Mouse (Mus musculus): ENCODE results near the gene Psg25. TPM values are rescaled to one million over a fixed set of nuclear protein-coding genes. Genes with fewer than 3 reads are reported as not detected.
"Not testable (repeated sequence)": the region's sequence is repeated elsewhere in the genome, so short reads cannot be mapped to it uniquely, and the experiment has no call there.

Gene Psg25
- not detected in 2 replicates for polyA plus RNA-seq (2014; fragmentation: Nextera tagmentation; extraction: Ambion mirVana)

GRCm38 (mm10) chr7:18532169-18532568 lies at the start of gene Psg25:
TSS of gene Psg25 (minus strand) at chr7:18532269.
- Histone ChIP-seq H3K27me3 (ENCODE audit: control insufficient read depth, insufficient read depth, low read length) (no peaks in the 10 kb centered on the region), H3K9ac (replicated peaks; ENCODE audit: low read length) (no peak within 1 kb of the TSS), H3K4me3 (replicated peaks; ENCODE audit: low read depth, low read length) (no peak within 1 kb of the TSS), H3K4me1 (ENCODE audit: control insufficient read depth, insufficient read depth, low read length) (no peaks in the 10 kb centered on the region), H3K27ac (replicated peaks; ENCODE audit: low read depth, low read length) (no peak within 1 kb of the TSS), H3K4me2 (ENCODE audit: low read length) (no peak within 1 kb of the TSS), H3K36me3 (ENCODE audit: control insufficient read depth, insufficient read depth, low read length) (no peaks in the 10 kb centered on the region), H3K9me3 (ENCODE audit: control insufficient read depth, low read length) (no peaks in the 10 kb centered on the region; the same call in 1 of the 2 replicates)
- WGBS = 90% methylated on average over 1 of the region's 1 CpGs
- no peak for DNase-seq
- ATAC-seq (ENCODE audit: low FRiP score, low TSS enrichment) = no peak

GRCm38 (mm10) chr7:18567205-18567604 lies 35.1 kb upstream of the Psg25 start, which contains the start of gene Psg27:
TSS of gene Psg27 (minus strand) at chr7:18567305.
- H3K9ac ChIP-seq (replicated peaks; ENCODE audit: low read length) = no peak within 1 kb of the TSS
- ATAC-seq (ENCODE audit: low FRiP score, low TSS enrichment) = no peak
- no peaks in the 10 kb centered on the region; the same call in 1 of the 2 replicates for H3K9me3 ChIP-seq (ENCODE audit: control insufficient read depth, low read length)
- H3K27ac ChIP-seq (replicated peaks; ENCODE audit: low read depth, low read length) = no peak within 1 kb of the TSS
- WGBS = 81% methylated on average over 3 of the region's 3 CpGs
- DNase-seq = no peak
- no peaks in the 10 kb centered on the region for H3K36me3 ChIP-seq (ENCODE audit: control insufficient read depth, insufficient read depth, low read length)
- H3K4me1 ChIP-seq (ENCODE audit: control insufficient read depth, insufficient read depth, low read length) = no peaks in the 10 kb centered on the region
- no peak within 1 kb of the TSS for H3K4me2 ChIP-seq (ENCODE audit: low read length)
- no peak within 1 kb of the TSS for H3K4me3 ChIP-seq (replicated peaks; ENCODE audit: low read depth, low read length)
- no peaks in the 10 kb centered on the region for H3K27me3 ChIP-seq (ENCODE audit: control insufficient read depth, insufficient read depth, low read length)

- Histone ChIP-seq H3K4me3 (replicated peaks; ENCODE audit: low read depth, low read length) (no peak overlapping the region), H3K27ac (replicated peaks; ENCODE audit: low read depth, low read length) (no peak overlapping the region), H3K4me2 (ENCODE audit: low read length) (no peak overlapping the region), H3K9me3 (ENCODE audit: control insufficient read depth, low read length) (no peaks in the 10 kb centered on the region), H3K36me3 (ENCODE audit: control insufficient read depth, insufficient read depth, low read length) (no peaks in the 10 kb centered on the region), H3K27me3 (ENCODE audit: control insufficient read depth, insufficient read depth, low read length) (no peaks in the 10 kb centered on the region), H3K4me1 (ENCODE audit: control insufficient read depth, insufficient read depth, low read length) (no peaks in the 10 kb centered on the region), H3K9ac (replicated peaks; ENCODE audit: low read length) (no peak overlapping the region)
- no peak for DNase-seq
- ATAC-seq (ENCODE audit: low FRiP score, low TSS enrichment) = no peak
These were observed 27.8 kb upstream of the Psg25 start for GRCm38 (mm10) chr7:18559850-18560249.

- H3K9ac ChIP-seq (replicated peaks; ENCODE audit: low read length); ATAC-seq (ENCODE audit: low FRiP score, low TSS enrichment); H3K27me3 ChIP-seq (ENCODE audit: control insufficient read depth, insufficient read depth, low read length); DNase-seq; H3K4me2 ChIP-seq (ENCODE audit: low read length); H3K4me1 ChIP-seq (ENCODE audit: control insufficient read depth, insufficient read depth, low read length); H3K36me3 ChIP-seq (ENCODE audit: control insufficient read depth, insufficient read depth, low read length); H3K4me3 ChIP-seq (replicated peaks; ENCODE audit: low read depth, low read length); H3K9me3 ChIP-seq (ENCODE audit: control insufficient read depth, low read length); H3K27ac ChIP-seq (replicated peaks; ENCODE audit: low read depth, low read length): not testable (repeated sequence)
- WGBS = 81% methylated on average over 3 of the region's 3 CpGs
These were observed 23.7 kb upstream of the Psg25 start for GRCm38 (mm10) chr7:18555751-18556150.

- H3K9me3 ChIP-seq (ENCODE audit: control insufficient read depth, low read length) = no peaks in the 10 kb centered on the region; the same call in 1 of the 2 replicates
- no peak overlapping the region for H3K9ac ChIP-seq (replicated peaks; ENCODE audit: low read length)
These were observed 1.4 kb upstream of the Psg25 start for GRCm38 (mm10) chr7:18533420-18533819.

GRCm38 (mm10) chr7:18524668-18525067 lies 7.4 kb downstream of the Psg25 start:
- Histone ChIP-seq H3K4me2 (ENCODE audit: low read length) (no peak overlapping the region), H3K27ac (replicated peaks; ENCODE audit: low read depth, low read length) (no peak overlapping the region), H3K27me3 (ENCODE audit: control insufficient read depth, insufficient read depth, low read length) (no peaks in the 10 kb centered on the region), H3K4me3 (replicated peaks; ENCODE audit: low read depth, low read length) (no peak overlapping the region), H3K9ac (replicated peaks; ENCODE audit: low read length) (no peak overlapping the region), H3K9me3 (ENCODE audit: control insufficient read depth, low read length) (no peaks in the 10 kb centered on the region), H3K4me1 (ENCODE audit: control insufficient read depth, insufficient read depth, low read length) (no peaks in the 10 kb centered on the region), H3K36me3 (ENCODE audit: control insufficient read depth, insufficient read depth, low read length) (no peaks in the 10 kb centered on the region)
- ATAC-seq (ENCODE audit: low FRiP score, low TSS enrichment) (no peak), DNase-seq (no peak)
- WGBS = 91% methylated on average over 8 of the region's 8 CpGs

More at GRCm38 (mm10) chr7:18533420-18533819, 1.4 kb upstream of the Psg25 start:
- no peaks in the 10 kb centered on the region for H3K4me1 ChIP-seq (ENCODE audit: control insufficient read depth, insufficient read depth, low read length)
- no peak overlapping the region for H3K27ac ChIP-seq (replicated peaks; ENCODE audit: low read depth, low read length)
- H3K27me3 ChIP-seq (ENCODE audit: control insufficient read depth, insufficient read depth, low read length) = no peaks in the 10 kb centered on the region
- H3K4me2 ChIP-seq (ENCODE audit: low read length) = no peak overlapping the region
- H3K36me3 ChIP-seq (ENCODE audit: control insufficient read depth, insufficient read depth, low read length) = no peaks in the 10 kb centered on the region
- 61% methylated on average over 3 of the region's 3 CpGs for WGBS
- DNase-seq (no peak), ATAC-seq (ENCODE audit: low FRiP score, low TSS enrichment) (no peak)
- no peak overlapping the region for H3K4me3 ChIP-seq (replicated peaks; ENCODE audit: low read depth, low read length)

- not testable (repeated sequence) for H3K27ac ChIP-seq (replicated peaks; ENCODE audit: low read depth, low read length); H3K9ac ChIP-seq (replicated peaks; ENCODE audit: low read length); H3K9me3 ChIP-seq (ENCODE audit: control insufficient read depth, low read length); H3K4me2 ChIP-seq (ENCODE audit: low read length); ATAC-seq (ENCODE audit: low FRiP score, low TSS enrichment); H3K36me3 ChIP-seq (ENCODE audit: control insufficient read depth, insufficient read depth, low read length); H3K27me3 ChIP-seq (ENCODE audit: control insufficient read depth, insufficient read depth, low read length); DNase-seq; H3K4me3 ChIP-seq (replicated peaks; ENCODE audit: low read depth, low read length); H3K4me1 ChIP-seq (ENCODE audit: control insufficient read depth, insufficient read depth, low read length)
These were observed 19.2 kb downstream of the Psg25 start for GRCm38 (mm10) chr7:18512848-18513247.

GRCm38 (mm10) chr7:18512417-18512816 lies 19.7 kb downstream of the Psg25 start:
- WGBS = 69% methylated on average over 2 of the region's 2 CpGs
- H3K9ac ChIP-seq (replicated peaks; ENCODE audit: low read length); H3K9me3 ChIP-seq (ENCODE audit: control insufficient read depth, low read length); H3K36me3 ChIP-seq (ENCODE audit: control insufficient read depth, insufficient read depth, low read length); H3K4me3 ChIP-seq (replicated peaks; ENCODE audit: low read depth, low read length); H3K4me1 ChIP-seq (ENCODE audit: control insufficient read depth, insufficient read depth, low read length); DNase-seq; H3K27me3 ChIP-seq (ENCODE audit: control insufficient read depth, insufficient read depth, low read length); ATAC-seq (ENCODE audit: low FRiP score, low TSS enrichment); H3K27ac ChIP-seq (replicated peaks; ENCODE audit: low read depth, low read length); H3K4me2 ChIP-seq (ENCODE audit: low read length): not testable (repeated sequence)

- H3K27ac ChIP-seq (replicated peaks; ENCODE audit: low read depth, low read length) = no peak overlapping the region
- H3K4me3 ChIP-seq (replicated peaks; ENCODE audit: low read depth, low read length) = no peak overlapping the region
- no peaks in the 10 kb centered on the region for H3K27me3 ChIP-seq (ENCODE audit: control insufficient read depth, insufficient read depth, low read length)
- H3K9me3 ChIP-seq (ENCODE audit: control insufficient read depth, low read length) = no peaks in the 10 kb centered on the region
- WGBS = 11% methylated on average over 9 of the region's 9 CpGs
- no peak overlapping the region for H3K9ac ChIP-seq (replicated peaks; ENCODE audit: low read length)
- ATAC-seq (ENCODE audit: low FRiP score, low TSS enrichment) = no peak
- no peak overlapping the region for H3K4me2 ChIP-seq (ENCODE audit: low read length)
- DNase-seq = peak; percentile 8
- H3K36me3 ChIP-seq (ENCODE audit: control insufficient read depth, insufficient read depth, low read length) = no peaks in the 10 kb centered on the region
- no peaks in the 10 kb centered on the region for H3K4me1 ChIP-seq (ENCODE audit: control insufficient read depth, insufficient read depth, low read length)
These were observed 20.6 kb downstream of the Psg25 start for GRCm38 (mm10) chr7:18511479-18511878.
